Mouse (Mus musculus): ENCODE results near the gene Pkp1. TPM values are rescaled to one million over a fixed set of nuclear protein-coding genes. Genes with fewer than 3 reads are reported as not detected.

Gene Pkp1
- polyA plus RNA-seq, 1 experiment from 2014 or later: not detected

- Histone ChIP-seq H3K27me3 (0 out of 2 replicates have a peak, but pooled peaks cover 2% of the 10 kb centered on the region), H3K4me1 (replicated peaks) (no peaks in the 10 kb centered on the region), H3K4me2 (no peak overlapping the region), H3K9ac (no peak overlapping the region), H3K9me3 (no peaks in the 10 kb centered on the region), H3K27ac (no peak overlapping the region), H3K36me3 (no peaks in the 10 kb centered on the region), H3K4me3 (no peak overlapping the region)
- WGBS: 90% methylated on average over 6 of the region's 6 CpGs
- no peak for ATAC-seq (ENCODE audit: low FRiP score)
These were observed 19.7 kb downstream of the Pkp1 start for GRCm38 (mm10) chr1:135899295-135899694.

GRCm38 (mm10) chr1:135895367-135895766 lies 23.6 kb downstream of the Pkp1 start:
- 94% methylated on average over 4 of the region's 4 CpGs for WGBS
- no peak for ATAC-seq (ENCODE audit: low FRiP score)
- Histone ChIP-seq H3K4me1 (replicated peaks) (peaks cover 5% of the 10 kb centered on the region; the same call in 1 of the 2 replicates), H3K36me3 (no peaks in the 10 kb centered on the region), H3K27me3 (0 out of 2 replicates have a peak, but pooled peaks cover 2% of the 10 kb centered on the region), H3K4me3 (no peak overlapping the region), H3K4me2 (no peak overlapping the region), H3K9ac (no peak overlapping the region), H3K9me3 (no peaks in the 10 kb centered on the region), H3K27ac (no peak overlapping the region)

GRCm38 (mm10) chr1:135893377-135893776 lies 25.6 kb downstream of the Pkp1 start:
- Histone ChIP-seq H3K4me1 (replicated peaks) (peaks cover 5% of the 10 kb centered on the region; the same call in 1 of the 2 replicates), H3K9ac (no peak overlapping the region), H3K27ac (no peak overlapping the region), H3K36me3 (no peaks in the 10 kb centered on the region), H3K27me3 (0 out of 2 replicates have a peak, but pooled peaks cover 2% of the 10 kb centered on the region), H3K4me2 (no peak overlapping the region), H3K4me3 (no peak overlapping the region), H3K9me3 (no peaks in the 10 kb centered on the region)
- no peak for ATAC-seq (ENCODE audit: low FRiP score)
- 82% methylated on average over 3 of the region's 3 CpGs for WGBS

GRCm38 (mm10) chr1:135892764-135893163 lies 26.2 kb downstream of the Pkp1 start:
- ATAC-seq (ENCODE audit: low FRiP score): no peak
- H3K27ac ChIP-seq: no peak overlapping the region
- H3K36me3 ChIP-seq: no peaks in the 10 kb centered on the region
- no peak overlapping the region for H3K4me2 ChIP-seq
- peaks cover 5% of the 10 kb centered on the region; the same call in 1 of the 2 replicates for H3K4me1 ChIP-seq (replicated peaks)
- H3K9me3 ChIP-seq: no peaks in the 10 kb centered on the region
- no peak overlapping the region for H3K9ac ChIP-seq
- 0 out of 2 replicates have a peak, but pooled peaks cover 2% of the 10 kb centered on the region for H3K27me3 ChIP-seq
- WGBS: 87% methylated on average over 6 of the region's 6 CpGs
- no peak overlapping the region for H3K4me3 ChIP-seq

- no peak overlapping the region for H3K4me3 ChIP-seq
- peaks cover 5% of the 10 kb centered on the region; the same call in 1 of the 2 replicates for H3K4me1 ChIP-seq (replicated peaks)
- H3K36me3 ChIP-seq: no peaks in the 10 kb centered on the region
- no peak overlapping the region for H3K27ac ChIP-seq
- no peak for ATAC-seq (ENCODE audit: low FRiP score)
- H3K27me3 ChIP-seq: 0 out of 2 replicates have a peak, but pooled peaks cover 2% of the 10 kb centered on the region
- no peaks in the 10 kb centered on the region for H3K9me3 ChIP-seq
- WGBS: 66% methylated on average over 6 of the region's 6 CpGs
- H3K4me2 ChIP-seq: no peak overlapping the region
- H3K9ac ChIP-seq: no peak overlapping the region
These were observed 26.8 kb downstream of the Pkp1 start for GRCm38 (mm10) chr1:135892233-135892632.

GRCm38 (mm10) chr1:135891424-135892216 lies 27.4 kb downstream of the Pkp1 start:
- no peak for ATAC-seq (ENCODE audit: low FRiP score)
- H3K4me2 ChIP-seq: no peak overlapping the region
- WGBS: 84% methylated on average over 11 of the region's 11 CpGs
- no peaks in the 10 kb centered on the region for H3K9me3 ChIP-seq
- no peaks in the 10 kb centered on the region for H3K36me3 ChIP-seq
- no peak overlapping the region for H3K9ac ChIP-seq
- no peak overlapping the region for H3K4me3 ChIP-seq
- H3K4me1 ChIP-seq (replicated peaks): peaks cover 5% of the 10 kb centered on the region; the same call in 1 of the 2 replicates
- H3K27ac ChIP-seq: no peak overlapping the region
- 0 out of 2 replicates have a peak, but pooled peaks cover 2% of the 10 kb centered on the region for H3K27me3 ChIP-seq

GRCm38 (mm10) chr1:135889461-135890185 lies 29.4 kb downstream of the Pkp1 start:
- no peak overlapping the region for H3K27ac ChIP-seq
- no peak overlapping the region for H3K9ac ChIP-seq
- H3K9me3 ChIP-seq: no peaks in the 10 kb centered on the region
- no peaks in the 10 kb centered on the region for H3K36me3 ChIP-seq
- no peak overlapping the region for H3K4me2 ChIP-seq
- 0 out of 2 replicates have a peak, but pooled peaks cover under 1% of the 10 kb centered on the region for H3K27me3 ChIP-seq
- no peak overlapping the region for H3K4me3 ChIP-seq
- no peak for ATAC-seq (ENCODE audit: low FRiP score)
- peaks cover 5% of the 10 kb centered on the region; the same call in 1 of the 2 replicates for H3K4me1 ChIP-seq (replicated peaks)
- WGBS: 75% methylated on average over 20 of the region's 20 CpGs

GRCm38 (mm10) chr1:135882385-135883109 lies 36.5 kb downstream of the Pkp1 start:
- Histone ChIP-seq H3K27me3 (no peaks in the 10 kb centered on the region), H3K9me3 (no peaks in the 10 kb centered on the region), H3K27ac (no peak overlapping the region), H3K36me3 (no peaks in the 10 kb centered on the region), H3K4me1 (replicated peaks) (no peaks in the 10 kb centered on the region), H3K9ac (no peak overlapping the region), H3K4me2 (no peak overlapping the region), H3K4me3 (no peak overlapping the region)
- ATAC-seq (ENCODE audit: low FRiP score): no peak
- 76% methylated on average over 10 of the region's 10 CpGs for WGBS

GRCm38 (mm10) chr1:135877248-135877647 lies 41.8 kb downstream of the Pkp1 start:
- Histone ChIP-seq H3K4me3 (no peak overlapping the region), H3K27ac (no peak overlapping the region), H3K27me3 (no peaks in the 10 kb centered on the region), H3K9ac (no peak overlapping the region), H3K4me1 (replicated peaks) (no peaks in the 10 kb centered on the region), H3K36me3 (no peaks in the 10 kb centered on the region), H3K9me3 (no peaks in the 10 kb centered on the region), H3K4me2 (no peak overlapping the region)
- WGBS: 85% methylated on average over 2 of the region's 2 CpGs
- no peak for ATAC-seq (ENCODE audit: low FRiP score)

- Histone ChIP-seq H3K4me2 (no peak overlapping the region), H3K4me3 (no peak overlapping the region), H3K9me3 (no peaks in the 10 kb centered on the region), H3K36me3 (no peaks in the 10 kb centered on the region), H3K4me1 (replicated peaks) (no peaks in the 10 kb centered on the region), H3K9ac (no peak overlapping the region), H3K27me3 (no peaks in the 10 kb centered on the region), H3K27ac (no peak overlapping the region)
- WGBS: 87% methylated on average over 4 of the region's 4 CpGs
- ATAC-seq (ENCODE audit: low FRiP score): no peak
These were observed 46.0 kb downstream of the Pkp1 start for GRCm38 (mm10) chr1:135872991-135873390.

GRCm38 (mm10) chr1:135868570-135868969 lies 50.4 kb downstream of the Pkp1 start:
- Histone ChIP-seq H3K36me3 (no peaks in the 10 kb centered on the region), H3K9ac (no peak overlapping the region), H3K4me2 (no peak overlapping the region), H3K4me3 (no peak overlapping the region), H3K9me3 (no peaks in the 10 kb centered on the region), H3K27ac (no peak overlapping the region), H3K27me3 (0 out of 2 replicates have a peak, but pooled peaks cover 6% of the 10 kb centered on the region), H3K4me1 (replicated peaks) (no peaks in the 10 kb centered on the region)
- 89% methylated on average over 6 of the region's 6 CpGs for WGBS
- ATAC-seq (ENCODE audit: low FRiP score): no peak
